Mouse (Mus musculus) G1E (cell line): ENCODE results near the gene Psmd13.

Experiments used
- CTCF ChIP-seq: IDR thresholded peaks from 2 replicates; pipeline ENCODE4 v1.5.1; 2012; ENCODE audit warnings: low read depth, low read length, inconsistent platforms, mixed read lengths
- GATA1 ChIP-seq: IDR thresholded peaks from 2 replicates; pipeline ENCODE4 v1.6.1; 2012; ENCODE audit warnings: borderline replicate concordance, low read length, inconsistent platforms, mixed read lengths
- POLR2AphosphoS5 ChIP-seq: IDR thresholded peaks from 2 replicates; pipeline ENCODE4 v1.6.1; 2012; ENCODE audit warnings: low read depth, low read length, inconsistent platforms; ENCODE audit not compliant: insufficient replicate concordance
- TAL1 ChIP-seq: conservative IDR thresholded peaks from 2 replicates; pipeline ENCODE4 v1.6.1; 2012; ENCODE audit warnings: low read depth, low read length, inconsistent platforms, mixed read lengths

DNA sequence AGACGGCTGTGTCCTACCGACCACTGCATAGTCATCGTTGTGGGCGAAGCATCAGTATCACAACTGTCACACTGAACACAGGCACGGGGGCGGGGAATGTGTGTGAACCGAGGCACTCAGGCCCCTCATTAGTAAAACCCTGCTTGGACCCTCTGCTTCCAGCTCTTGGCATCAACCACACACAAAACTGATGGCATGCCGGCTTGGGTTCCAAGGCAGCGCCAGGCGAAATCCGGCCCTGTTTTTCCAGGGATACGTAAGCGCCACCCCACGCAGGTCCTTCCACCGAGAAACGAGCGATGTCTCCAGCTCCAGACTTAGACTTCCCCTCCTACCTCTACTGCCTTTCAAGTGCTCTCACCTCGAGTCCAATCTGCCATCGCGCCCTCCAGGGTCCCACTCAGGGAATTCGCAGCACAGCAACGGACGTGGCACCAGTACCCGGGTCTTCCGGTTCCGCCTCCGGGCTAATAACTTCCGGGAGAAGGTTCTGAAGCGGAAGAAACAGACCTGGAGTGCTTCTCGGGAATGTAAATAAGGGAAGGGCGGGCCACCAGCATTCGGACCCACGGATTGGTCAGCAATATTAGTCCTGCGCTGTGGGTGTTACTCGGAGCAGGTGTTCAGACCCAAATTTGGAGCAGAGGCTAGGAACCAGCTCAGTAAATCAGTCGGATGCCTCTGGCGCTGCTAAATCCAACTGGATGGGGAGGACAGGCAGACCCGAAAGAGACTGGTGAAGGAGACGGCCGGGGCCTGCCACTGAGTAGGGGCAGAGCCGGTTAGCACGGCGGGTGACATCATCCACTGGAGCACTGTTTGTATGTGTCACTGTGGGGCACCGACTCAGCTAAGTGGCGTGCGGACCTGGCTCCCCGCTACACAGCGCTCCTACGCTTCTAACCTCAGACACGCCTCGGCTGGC lies 25.6 kb upstream of the Psmd13 start, which contains the start of gene Gm45785:
- TF ChIP-seq CTCF (no peak), TAL1 (no peak), GATA1 (no peak), POLR2AphosphoS5 (no peak)
